ENCODE assay signal across 11 mouse cellular contexts in the genomic region with DNA sequence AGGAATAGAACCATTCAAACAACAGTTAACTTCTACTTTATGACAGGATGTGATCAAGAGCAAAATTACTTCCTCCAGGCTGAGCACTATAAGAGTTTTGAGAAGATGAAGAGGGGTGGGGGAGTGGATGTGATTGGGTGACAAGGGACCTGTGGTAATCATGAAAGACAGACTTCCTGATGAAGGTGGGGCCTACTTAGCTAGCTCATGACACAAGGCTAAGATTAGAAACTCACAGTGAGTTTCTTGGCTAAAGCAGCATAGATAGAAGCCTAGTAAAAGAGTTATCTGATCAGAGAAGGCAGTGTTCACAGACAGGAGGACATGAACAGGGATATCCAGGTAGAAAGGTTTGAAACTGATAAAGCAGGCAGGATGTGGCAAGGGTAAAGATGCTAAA. TPM values are rescaled to one million over a fixed set of nuclear protein-coding genes. Genes with fewer than 3 reads are reported as not detected.
DNase-seq lines count a peak whose midpoint lies in the region; ATAC-seq lines count a peak whose summit lies in the region.
"Had no signal": no experiment of that assay in that cellular context is flagged by ENCODE, and none has a peak within 500 bp of the region (broad histone marks: within the 10 kb centered on the region; RNA-seq: fewer than 3 reads in every experiment).

No protein-coding gene starts in this region.

- H3K4me1 ChIP-seq in liver, embryonic 16.5 days (ENCODE audit: control insufficient read depth, low read depth, low read length), result peaks cover 13% of the 10 kb centered on the region
- no peaks in the 10 kb centered on the region for H3K4me1 ChIP-seq in hindbrain, embryonic 14.5 days (replicated peaks; ENCODE audit: control insufficient read depth, insufficient read depth, low read length)
- H3K4me1 ChIP-seq: forebrain, embryonic 12.5 days; lung, embryonic 15.5 days had no signal

- no peak overlapping the region; the same call in 1 of the 2 replicates for H3K27ac ChIP-seq in liver, embryonic 16.5 days (ENCODE audit: low read length)
- H3K27ac ChIP-seq in hindbrain, embryonic 14.5 days, result no peak overlapping the region
- H3K27ac ChIP-seq: forebrain, embryonic 12.5 days; left cerebral cortex, adult 2 months; lung, embryonic 15.5 days had no signal

- peak; percentile 82 for ATAC-seq in erythroid progenitor cell, adult 5-6 weeks (replicated peaks; ENCODE audit: low FRiP score, poor library complexity, severe bottlenecking)
- peak; percentile 94 for ATAC-seq in liver, embryonic 16.5 days (ENCODE audit: low read depth)
- no peak for ATAC-seq in hindbrain, embryonic 14.5 days (ENCODE audit: low FRiP score)

- no peak overlapping the region for H3K4me3 ChIP-seq in liver, embryonic 16.5 days (ENCODE audit: low read depth, low read length)
- H3K4me3 ChIP-seq in hindbrain, embryonic 14.5 days (replicated peaks; ENCODE audit: low read length), result no peak overlapping the region
- H3K4me3 ChIP-seq: forebrain, embryonic 12.5 days; left cerebral cortex, adult 2 months; lung, embryonic 15.5 days had no signal

- H3K4me2 ChIP-seq in liver, embryonic 16.5 days (ENCODE audit: low read depth, low read length), result no peak overlapping the region
- no peak overlapping the region for H3K4me2 ChIP-seq in hindbrain, embryonic 14.5 days (replicated peaks)
- H3K4me2 ChIP-seq: forebrain, embryonic 12.5 days; lung, embryonic 15.5 days had no signal

- H3K9ac ChIP-seq in liver, embryonic 16.5 days (ENCODE audit: low read depth, low read length), result no peak overlapping the region
- H3K9ac ChIP-seq in hindbrain, embryonic 14.5 days, result no peak overlapping the region
- H3K9ac ChIP-seq: forebrain, embryonic 12.5 days; lung, embryonic 15.5 days had no signal

- DNase-seq in lung, postnatal 25 days (ENCODE audit: low spot score), result peak; percentile 16
- no peak for DNase-seq in lung, postnatal 4 days
- DNase-seq in thymus, postnatal 14 days, result peak; percentile 65
- no peak for DNase-seq in hindbrain, embryonic 14.5 days (ENCODE audit: low spot score)
- DNase-seq in Muller cell, postnatal 12 days (ENCODE audit: inconsistent ontology term), result no peak
- DNase-seq in left cerebral cortex, adult 18-20 months (ENCODE audit: low spot score in 2 of 2), result no peak

- no peaks in the 10 kb centered on the region for H3K9me3 ChIP-seq in liver, embryonic 16.5 days (replicated peaks; ENCODE audit: control insufficient read depth, low read length)
- H3K9me3 ChIP-seq in hindbrain, embryonic 14.5 days (ENCODE audit: control insufficient read depth, low read length), result no peaks in the 10 kb centered on the region
- H3K9me3 ChIP-seq: forebrain, embryonic 12.5 days; lung, embryonic 15.5 days had no signal

- H3K36me3 ChIP-seq in liver, embryonic 16.5 days (ENCODE audit: control insufficient read depth, insufficient read depth), result peaks cover 6% of the 10 kb centered on the region
- peaks cover 89% of the 10 kb centered on the region for H3K36me3 ChIP-seq in hindbrain, embryonic 14.5 days (replicated peaks; ENCODE audit: control insufficient read depth, insufficient read depth)

- H3K27me3 ChIP-seq in liver, embryonic 16.5 days (ENCODE audit: control insufficient read depth, insufficient read depth, low read depth, low read length), result no peaks in the 10 kb centered on the region
- no peaks in the 10 kb centered on the region for H3K27me3 ChIP-seq in hindbrain, embryonic 14.5 days (ENCODE audit: control insufficient read depth, insufficient read depth, low read length)
- H3K27me3 ChIP-seq: forebrain, embryonic 12.5 days; lung, embryonic 15.5 days had no signal

RNA-seq across cellular contexts. Expression of a gene that starts 32.2 kb away (rescaled TPM):
- 23.8 and 27.2 TPM in 2 replicates for total RNA-seq in erythroid progenitor cell, adult 5-6 weeks (2015; ENCODE audit: low replicate concordance)
- 29.4 and 36.1 TPM in 2 replicates for total RNA-seq in erythroid progenitor cell, adult 5-6 weeks (2017; ENCODE audit: low replicate concordance)
- 19.0 and 19.5 TPM in 2 replicates for polyA plus RNA-seq in liver, embryonic 16.5 days (2015; fragmentation: Nextera tagmentation; extraction: Ambion mirVana)
- 88.2 and 96.3 TPM in 2 replicates for polyA plus RNA-seq in hindbrain, embryonic 14.5 days (2014; fragmentation: Nextera tagmentation; extraction: Ambion mirVana)
- 100 to 1,000 TPM; 135 to 140 TPM for total RNA-seq in left cerebral cortex, adult 18-20 months (2021)

RNA-seq across cellular contexts. Expression of a gene that starts 32.4 kb away (rescaled TPM):
- 18.0 and 20.1 TPM in 2 replicates for total RNA-seq in erythroid progenitor cell, adult 5-6 weeks (2015; ENCODE audit: low replicate concordance)
- 37.7 and 66.1 TPM in 2 replicates for total RNA-seq in erythroid progenitor cell, adult 5-6 weeks (2017; ENCODE audit: low replicate concordance)
- polyA plus RNA-seq in liver, embryonic 16.5 days (2015; fragmentation: Nextera tagmentation; extraction: Ambion mirVana), result 24.6 and 26.2 TPM in 2 replicates
- polyA plus RNA-seq in hindbrain, embryonic 14.5 days (2014; fragmentation: Nextera tagmentation; extraction: Ambion mirVana), result 75.7 and 82.7 TPM in 2 replicates
- total RNA-seq in left cerebral cortex, adult 18-20 months (2021), result 10 to 100 TPM; 37.5 to 42.1 TPM

RNA-seq across cellular contexts. Expression of a gene that starts 32.5 kb away (rescaled TPM):
- total RNA-seq in erythroid progenitor cell, adult 5-6 weeks (2015; ENCODE audit: low replicate concordance), result 18.7 and 23.5 TPM in 2 replicates
- 29.0 and 35.3 TPM in 2 replicates for total RNA-seq in erythroid progenitor cell, adult 5-6 weeks (2017; ENCODE audit: low replicate concordance)
- polyA plus RNA-seq in liver, embryonic 16.5 days (2015; fragmentation: Nextera tagmentation; extraction: Ambion mirVana), result 14.4 TPM in 2 replicates
- 44.8 and 46.5 TPM in 2 replicates for polyA plus RNA-seq in hindbrain, embryonic 14.5 days (2014; fragmentation: Nextera tagmentation; extraction: Ambion mirVana)
- total RNA-seq in left cerebral cortex, adult 18-20 months (2021), result 10 to 100 TPM; 27.4 to 29.2 TPM

Comparison
In these comparisons a context has a peak if more than half of its experiments do, and no peak if none do; other contexts are left out.
1. DNase-seq: peak in lung, postnatal 25 days (single experiment) and thymus, postnatal 14 days (single experiment); none in lung, postnatal 4 days (0 of 2), hindbrain, embryonic 14.5 days (single experiment), Muller cell, postnatal 12 days (single experiment) and left cerebral cortex, adult 18-20 months (0 of 2).